Mouse (Mus musculus) liver (tissue): Measurements from ENCODE around the gene 4933424G06Rik.
A peak's percentile ranks its signal among the peaks of the same experiment; 100 is the strongest.

ENCODE experiments used
- DNase-seq: peaks from one replicate; pipeline ENCODE4 v3.0.0-alpha.2; 2020; ENCODE audit warnings: mixed read lengths

The 4933424G06Rik gene

GRCm38 (mm10) chr1:36772198-36772934, 62.4 kb downstream of the 4933424G06Rik start:
- no peak for DNase-seq

- DNase-seq, result no peak
Observed at GRCm38 (mm10) chr1:36780793-36781192, 70.8 kb downstream of the 4933424G06Rik start.

- DNase-seq, result no peak
Observed at GRCm38 (mm10) chr1:36782476-36782875, 72.5 kb downstream of the 4933424G06Rik start.

- DNase-seq, result peak; percentile 76
Observed at GRCm38 (mm10) chr1:36784365-36785134, 74.6 kb downstream of the 4933424G06Rik start.

GRCm38 (mm10) chr1:36785238-36785641, 75.3 kb downstream of the 4933424G06Rik start:
- DNase-seq, result peak; percentile 12

- DNase-seq, result no peak
Observed at GRCm38 (mm10) chr1:36786377-36786776, 76.4 kb downstream of the 4933424G06Rik start.

- DNase-seq, result no peak
Observed at GRCm38 (mm10) chr1:36789416-36789815, 79.5 kb downstream of the 4933424G06Rik start.

- DNase-seq, result peak; percentile 5
Observed at GRCm38 (mm10) chr1:36796711-36797110, 86.8 kb downstream of the 4933424G06Rik start.

- DNase-seq, result peak; percentile 7
Observed at GRCm38 (mm10) chr1:36797481-36797880, 87.5 kb downstream of the 4933424G06Rik start.

- no peak for DNase-seq
Observed at GRCm38 (mm10) chr1:36800379-36801011, 90.5 kb downstream of the 4933424G06Rik start.

GRCm38 (mm10) chr1:36804259-36804658, 94.3 kb downstream of the 4933424G06Rik start:
- DNase-seq, result no peak

- no peak for DNase-seq
Observed at GRCm38 (mm10) chr1:36804833-36805232, 94.9 kb downstream of the 4933424G06Rik start.

- DNase-seq, result no peak
Observed at GRCm38 (mm10) chr1:36806181-36806905, 96.4 kb downstream of the 4933424G06Rik start.

GRCm38 (mm10) chr1:36807086-36807485, 97.1 kb downstream of the 4933424G06Rik start:
- DNase-seq, result no peak
